Mouse (Mus musculus) kidney, adult 18-20 months (tissue): ENCODE measurements around the gene Hist1h4b.
A peak's percentile ranks its signal among the peaks of the same experiment; 100 is the strongest.
"Not testable (repeated sequence)": the region's sequence is repeated elsewhere in the genome, so short reads cannot be mapped to it uniquely, and the experiment has no call there.

Experiments used
- DNase-seq: peaks from one replicate; pipeline ENCODE4 v3.0.0; 2021

Hist1h4b gene

GRCm38 (mm10) chr13:23759916-23760239 is 3.1 kb downstream of the Hist1h4b start:
- DNase-seq = no peak

GRCm38 (mm10) chr13:23760240-23760971 is 3.6 kb downstream of the Hist1h4b start:
- no peak for DNase-seq

GRCm38 (mm10) chr13:23760972-23761864 is 4.4 kb downstream of the Hist1h4b start, which contains the start of gene Hist1h4a:
Hist1h4a (minus strand) TSS chr13:23761230.
- DNase-seq = peak; percentile 94

GRCm38 (mm10) chr13:23761871-23762821 is 5.3 kb downstream of the Hist1h4b start, which contains the start of gene Hist1h3a:
Hist1h3a (minus strand) TSS chr13:23762386.
- peak; percentile 51 for DNase-seq

- DNase-seq = no peak
Measured at GRCm38 (mm10) chr13:23763242-23763585, 6.4 kb downstream of the Hist1h4b start.

- DNase-seq = peak; percentile 80
Measured at GRCm38 (mm10) chr13:23763586-23764323, 6.9 kb downstream of the Hist1h4b start, which contains the start of gene Hist1h1a. Hist1h1a (plus strand) TSS chr13:23763666.

- DNase-seq = no peak
Measured at GRCm38 (mm10) chr13:23764324-23765171, 7.7 kb downstream of the Hist1h4b start.

- no peak for DNase-seq
Measured at GRCm38 (mm10) chr13:23765172-23765513, 8.3 kb downstream of the Hist1h4b start.

- DNase-seq = no peak
Measured at GRCm38 (mm10) chr13:23766772-23767171, 10.0 kb downstream of the Hist1h4b start.

GRCm38 (mm10) chr13:23768834-23769397 is 12.1 kb downstream of the Hist1h4b start:
- no peak for DNase-seq

- not testable (repeated sequence) for DNase-seq
Measured at GRCm38 (mm10) chr13:23769613-23770012, 12.8 kb downstream of the Hist1h4b start, which contains the start of gene Trim38. Trim38 (plus strand) TSS chr13:23769913.

- DNase-seq = no peak
Measured at GRCm38 (mm10) chr13:23772561-23773313, 15.9 kb downstream of the Hist1h4b start.

- DNase-seq = no peak
Measured at GRCm38 (mm10) chr13:23778339-23778738, 21.5 kb downstream of the Hist1h4b start.

- DNase-seq = no peak
Measured at GRCm38 (mm10) chr13:23779025-23779424, 22.2 kb downstream of the Hist1h4b start.

- DNase-seq = peak; percentile 13
Measured at GRCm38 (mm10) chr13:23792520-23792919, 35.7 kb downstream of the Hist1h4b start.

- no peak for DNase-seq
Measured at GRCm38 (mm10) chr13:23799405-23799804, 42.6 kb downstream of the Hist1h4b start.

- DNase-seq = no peak
Measured at GRCm38 (mm10) chr13:23804532-23804931, 47.7 kb downstream of the Hist1h4b start.

GRCm38 (mm10) chr13:23806422-23807052 is 49.7 kb downstream of the Hist1h4b start, which contains the start of gene Slc17a2:
Slc17a2 (plus strand) TSS chr13:23806993.
- DNase-seq = peak; percentile 30
